Mouse (Mus musculus): Measurements from ENCODE around the gene Pgk1.

The Pgk1 gene

GRCm38 (mm10) chrX:106219171-106220032 is 32.5 kb downstream of the Pgk1 start:
- DNase-seq (ENCODE audit: low spot score in 2 of 2) = peak; percentile 60 to 68

- DNase-seq (ENCODE audit: low spot score in 2 of 2) = no peak
Measured at GRCm38 (mm10) chrX:106221058-106221457, 34.2 kb downstream of the Pgk1 start, which contains the start of gene Taf9b. Taf9b (minus strand) TSS chrX:106221158.
